ENCODE assay signal across 20 mouse cellular contexts in genomic region chr11:97787961-97788360, GRCm38 (mm10). TPM values are rescaled to one million over a fixed set of nuclear protein-coding genes. Genes with fewer than 3 reads are reported as not detected.
"Had no signal": no experiment of that assay in that cellular context is flagged by ENCODE, and none has a peak within 500 bp of the region (broad histone marks: within the 10 kb centered on the region; RNA-seq: fewer than 3 reads in every experiment).

No protein-coding gene starts in this region.

- H3K27ac ChIP-seq: neural tube, embryonic 13.5 days; neural tube, embryonic 15.5 days; stomach, embryonic 15.5 days; stomach, postnatal 0 days had no signal

- H3K27me3 ChIP-seq: neural tube, embryonic 13.5 days; neural tube, embryonic 15.5 days; stomach, embryonic 15.5 days had no signal

- H3K4me3 ChIP-seq: neural tube, embryonic 13.5 days; neural tube, embryonic 15.5 days; stomach, embryonic 15.5 days had no signal

- H3K9ac ChIP-seq: neural tube, embryonic 13.5 days; neural tube, embryonic 15.5 days; stomach, embryonic 15.5 days had no signal

- H3K4me1 ChIP-seq: stomach, embryonic 15.5 days had no signal

- DNase-seq: retina, postnatal 1 day; right cerebral cortex, adult 18-20 months; right cerebral cortex, postnatal 14 days; right cerebral cortex, postnatal 25 days; right cerebral cortex, postnatal 4 days; spleen, adult 18-20 months; thymus, adult 18-20 months; thymus, adult 2 months; thymus, postnatal 14 days; thymus, postnatal 25 days; thymus, postnatal 36 days; thymus, postnatal 4 days had no signal

- H3K36me3 ChIP-seq: neural tube, embryonic 13.5 days; neural tube, embryonic 15.5 days; stomach, embryonic 15.5 days had no signal

- H3K9me3 ChIP-seq: neural tube, embryonic 13.5 days; neural tube, embryonic 15.5 days; stomach, embryonic 15.5 days had no signal

- H3K4me2 ChIP-seq: neural tube, embryonic 13.5 days; neural tube, embryonic 15.5 days; stomach, embryonic 15.5 days had no signal

RNA-seq across cellular contexts. Expression of gene 1700001P01Rik, which starts 12.2 kb away (rescaled TPM):
- polyA plus RNA-seq: small intestine, adult 2 months; spleen, adult 2 months; stomach, embryonic 16.5 days; stomach, postnatal 0 days; thymus, postnatal 0 days had no signal
